Mouse (Mus musculus) cerebellum, adult 2 months (tissue): Measurements from ENCODE around the gene Myl6b. TPM values are rescaled to one million over a fixed set of nuclear protein-coding genes. Genes with fewer than 3 reads are reported as not detected.

ENCODE experiments used
- DNase-seq, 2 experiments: peaks; one replicate each; pipeline ENCODE4 v3.0.0; 2021
- H3K27ac ChIP-seq: fragments of 200-500 bp; 2 replicates; pipeline ENCODE4 v1.5.1; 2012; ENCODE audit warnings: low read length, control low read depth, inconsistent platforms; ENCODE audit not compliant: insufficient read depth
- H3K27me3 ChIP-seq: fragments of 200-500 bp; 2 replicates; pipeline ENCODE4 v1.6.1; 2012; ENCODE audit warnings: inconsistent platforms, mild to moderate bottlenecking, low read length, moderate library complexity; ENCODE audit not compliant: control insufficient read depth, insufficient read depth
- H3K4me1 ChIP-seq: fragments of 200-500 bp; 2 replicates; pipeline ENCODE4 v1.6.1; 2011; ENCODE audit warnings: low read length; ENCODE audit not compliant: control insufficient read depth, insufficient read depth
- H3K4me3 ChIP-seq: fragments of 200-500 bp; replicated peaks from 2 replicates; pipeline ENCODE3; 2011; ENCODE audit warnings: mild to moderate bottlenecking, low read depth, low read length, control low read depth; ENCODE audit not compliant: insufficient read depth
- CTCF ChIP-seq: fragments of 200-500 bp; IDR thresholded peaks from 2 replicates; pipeline ENCODE4 v1.5.1; 2011; ENCODE audit warnings: low read depth, mild to moderate bottlenecking, control low read depth, low read length, moderate library complexity, borderline replicate concordance; ENCODE audit not compliant: insufficient read depth
- POLR2A ChIP-seq: fragments of 200-500 bp; IDR thresholded peaks from 2 replicates; pipeline ENCODE4 v1.6.1; 2011; ENCODE audit warnings: low read length, control low read depth, borderline replicate concordance; ENCODE audit not compliant: insufficient read depth
- WGBS: fragments of 180-500 bp; shearing (Covaris S2); methylation state at CpG from one replicate; pipeline ENCODE4 v1.1.7; 2018; 5-methylcytosine and 5-hydroxymethylcytosine counted together
- polyA plus RNA-seq: library from polyadenylated mRNA; depleted of rRNA; stranded (reverse); fragments of >200 nt; gene quantifications from 2 replicates; pipeline ENCODE4 v1.2.3, GENCODE M21; 2012

The Myl6b gene
- polyA plus RNA-seq, 1 experiment: 36.1 TPM

DNA sequence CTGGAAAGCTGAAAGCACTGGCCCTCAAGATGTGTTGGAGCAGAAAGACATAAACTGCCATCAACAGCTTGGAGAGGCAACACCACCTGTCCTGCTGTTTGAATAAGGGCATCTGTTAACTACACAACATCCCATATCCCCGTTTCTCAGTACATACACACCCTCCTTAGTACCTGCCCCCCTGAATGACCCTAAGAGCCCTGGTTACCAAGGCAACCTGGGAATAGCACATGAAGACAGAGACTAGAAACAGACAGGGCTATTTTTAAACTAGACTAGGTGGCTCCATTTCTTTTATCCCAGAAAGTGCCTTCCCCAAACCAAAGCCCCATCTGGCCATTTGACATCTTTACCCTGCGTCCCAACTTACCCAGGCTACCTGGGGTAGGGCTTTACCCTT, 44.6 kb upstream of the Myl6b start:
- Histone ChIP-seq H3K27me3 (no peaks in the 10 kb centered on the region), H3K4me1 (peaks cover 3% of the 10 kb centered on the region; the same call in 1 of the 2 replicates), H3K27ac (no peak overlapping the region), H3K4me3 (no peak overlapping the region)
- DNase-seq: no peak
- 62% methylated on average over 2 of the region's 2 CpGs for WGBS
- TF ChIP-seq CTCF: no peak
- no peak for TF ChIP-seq POLR2A

DNA sequence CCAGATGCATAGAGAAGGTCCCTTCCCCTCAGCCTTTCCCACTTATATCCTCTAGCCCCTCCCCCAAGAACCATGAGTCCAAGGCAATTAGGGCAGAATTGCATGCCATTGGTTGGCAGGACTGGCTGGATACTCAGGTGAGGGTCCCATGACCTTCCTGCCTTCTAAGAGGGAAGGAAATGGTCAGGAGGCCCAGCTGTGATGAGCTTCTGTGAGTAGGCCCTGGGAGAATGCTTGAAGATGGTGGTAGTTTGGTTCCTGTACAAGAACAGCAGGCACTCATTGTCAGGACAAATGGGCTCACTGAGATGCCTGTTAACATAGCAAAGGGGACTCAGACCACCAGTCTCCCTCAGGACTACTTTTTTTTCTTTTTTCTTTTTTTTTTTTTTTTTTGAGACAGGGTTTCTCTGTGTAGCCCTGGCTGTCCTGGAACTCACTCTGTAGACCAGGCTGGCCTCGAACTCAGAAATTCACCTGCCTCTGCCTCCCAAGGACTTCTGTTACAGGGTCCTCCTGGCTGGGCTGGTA, 39.9 kb upstream of the Myl6b start:
- DNase-seq: no peak
- no peaks in the 10 kb centered on the region for H3K27me3 ChIP-seq
- 100% methylated on average over 1 of the region's 1 CpGs for WGBS
- no peak overlapping the region for H3K27ac ChIP-seq
- TF ChIP-seq CTCF: no peak
- H3K4me3 ChIP-seq: no peak overlapping the region
- H3K4me1 ChIP-seq: peaks cover 3% of the 10 kb centered on the region; the same call in 1 of the 2 replicates

DNA sequence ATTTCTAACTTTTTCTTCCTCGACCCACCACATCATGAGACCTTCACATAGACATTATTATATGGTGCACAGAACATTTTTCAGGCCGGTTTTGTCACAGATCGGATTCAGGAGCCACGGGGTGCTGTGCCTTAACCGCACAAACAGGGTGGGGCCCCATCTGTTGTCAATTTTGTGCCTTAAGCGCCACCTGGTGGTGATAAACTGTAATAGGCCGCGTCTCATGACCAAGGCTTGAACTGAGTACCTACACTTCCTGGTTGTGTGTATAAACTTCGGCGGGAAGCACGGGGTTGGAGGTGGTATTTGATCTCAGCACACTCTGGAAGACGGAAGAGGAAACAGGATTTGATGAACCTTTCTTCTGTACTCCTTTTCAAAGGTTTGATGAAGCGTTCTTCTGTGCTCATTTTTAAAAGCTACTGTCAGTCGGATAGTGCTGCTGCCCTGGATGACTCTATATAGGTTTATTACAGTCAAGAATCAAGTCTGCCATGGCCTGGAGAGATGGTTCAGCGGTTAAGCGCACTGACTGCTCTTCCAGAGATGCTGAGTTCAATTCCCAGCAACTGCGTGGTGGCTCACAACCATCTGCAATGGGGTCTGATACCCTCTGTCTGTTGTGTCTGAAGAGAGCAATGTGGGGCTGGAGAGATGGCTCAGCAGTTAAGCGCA, 37.9 kb upstream of the Myl6b start:
- H3K27ac ChIP-seq: peak overlapping the region; percentile 29; the same call in 1 of the 2 replicates
- DNase-seq: peak; percentile 89 to 92
- 11% methylated on average over 18 of the region's 18 CpGs for WGBS
- H3K4me1 ChIP-seq: peaks cover 3% of the 10 kb centered on the region; the same call in 1 of the 2 replicates
- TF ChIP-seq CTCF: peak; percentile 88
- TF ChIP-seq POLR2A: no peak
- H3K4me3 ChIP-seq: peak overlapping the region; percentile 17
- no peaks in the 10 kb centered on the region for H3K27me3 ChIP-seq

DNA sequence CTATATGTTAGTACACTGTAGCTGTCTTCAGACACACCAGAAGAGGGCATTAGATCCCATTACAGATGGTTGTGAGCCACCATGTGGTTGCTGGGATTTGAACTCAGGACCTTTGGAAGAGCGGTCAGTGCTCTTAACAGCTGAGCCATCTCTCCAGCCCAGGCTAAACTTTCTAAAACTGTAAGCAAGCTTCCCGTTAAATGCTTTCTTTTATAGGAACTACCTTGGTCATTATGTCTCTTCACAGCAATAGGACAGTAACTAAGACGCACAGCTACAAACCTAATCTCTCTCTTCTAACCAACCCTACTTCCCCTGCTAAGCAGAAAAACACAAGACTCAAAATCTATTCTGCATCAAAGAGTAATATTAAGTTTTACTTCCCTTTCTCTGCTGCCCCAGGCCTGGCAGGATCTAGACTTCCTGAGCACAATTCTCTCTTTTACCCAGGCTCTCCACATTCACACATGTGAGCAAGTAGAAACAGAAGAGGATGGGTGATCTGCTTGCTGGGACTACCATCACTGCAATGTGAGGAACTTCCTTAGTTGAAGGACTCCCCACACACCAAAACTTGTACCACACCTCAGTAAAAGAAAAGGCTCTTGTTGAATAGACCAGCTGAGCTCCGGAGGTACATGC, 37.3 kb upstream of the Myl6b start:
- 71% methylated on average over 4 of the region's 4 CpGs for WGBS
- peaks cover 3% of the 10 kb centered on the region; the same call in 1 of the 2 replicates for H3K4me1 ChIP-seq
- no peaks in the 10 kb centered on the region for H3K27me3 ChIP-seq
- no peak for TF ChIP-seq POLR2A
- no peak for TF ChIP-seq CTCF
- no peak for DNase-seq
- H3K4me3 ChIP-seq: peak overlapping the region; percentile 17
- peak overlapping the region; percentile 29; the same call in 1 of the 2 replicates for H3K27ac ChIP-seq

DNA sequence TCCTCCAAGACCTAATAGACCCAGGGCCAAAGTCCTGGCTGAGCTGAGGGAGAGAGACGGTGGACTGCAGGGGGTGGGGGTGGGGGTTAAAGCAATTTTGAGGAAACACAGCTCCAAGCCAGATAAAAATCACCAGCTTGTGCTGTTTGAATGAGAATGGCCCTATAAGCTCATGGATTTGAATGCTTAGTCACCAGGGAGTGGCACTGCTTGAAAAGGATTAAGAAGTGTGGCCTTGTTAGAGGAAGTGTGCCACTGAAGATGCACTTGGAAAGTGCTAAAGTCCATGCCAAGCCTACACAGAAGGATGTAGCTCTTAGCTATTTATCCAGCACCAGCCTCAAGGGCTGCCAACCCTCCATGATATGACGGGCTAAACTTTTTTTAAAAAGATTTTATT, 36.7 kb upstream of the Myl6b start:
- Histone ChIP-seq H3K27ac (no peak overlapping the region), H3K27me3 (no peaks in the 10 kb centered on the region), H3K4me1 (peaks cover 3% of the 10 kb centered on the region; the same call in 1 of the 2 replicates), H3K4me3 (no peak overlapping the region)
- WGBS: 89% methylated on average over 2 of the region's 2 CpGs
- no peak for DNase-seq
- TF ChIP-seq POLR2A (no peak), CTCF (no peak)

DNA sequence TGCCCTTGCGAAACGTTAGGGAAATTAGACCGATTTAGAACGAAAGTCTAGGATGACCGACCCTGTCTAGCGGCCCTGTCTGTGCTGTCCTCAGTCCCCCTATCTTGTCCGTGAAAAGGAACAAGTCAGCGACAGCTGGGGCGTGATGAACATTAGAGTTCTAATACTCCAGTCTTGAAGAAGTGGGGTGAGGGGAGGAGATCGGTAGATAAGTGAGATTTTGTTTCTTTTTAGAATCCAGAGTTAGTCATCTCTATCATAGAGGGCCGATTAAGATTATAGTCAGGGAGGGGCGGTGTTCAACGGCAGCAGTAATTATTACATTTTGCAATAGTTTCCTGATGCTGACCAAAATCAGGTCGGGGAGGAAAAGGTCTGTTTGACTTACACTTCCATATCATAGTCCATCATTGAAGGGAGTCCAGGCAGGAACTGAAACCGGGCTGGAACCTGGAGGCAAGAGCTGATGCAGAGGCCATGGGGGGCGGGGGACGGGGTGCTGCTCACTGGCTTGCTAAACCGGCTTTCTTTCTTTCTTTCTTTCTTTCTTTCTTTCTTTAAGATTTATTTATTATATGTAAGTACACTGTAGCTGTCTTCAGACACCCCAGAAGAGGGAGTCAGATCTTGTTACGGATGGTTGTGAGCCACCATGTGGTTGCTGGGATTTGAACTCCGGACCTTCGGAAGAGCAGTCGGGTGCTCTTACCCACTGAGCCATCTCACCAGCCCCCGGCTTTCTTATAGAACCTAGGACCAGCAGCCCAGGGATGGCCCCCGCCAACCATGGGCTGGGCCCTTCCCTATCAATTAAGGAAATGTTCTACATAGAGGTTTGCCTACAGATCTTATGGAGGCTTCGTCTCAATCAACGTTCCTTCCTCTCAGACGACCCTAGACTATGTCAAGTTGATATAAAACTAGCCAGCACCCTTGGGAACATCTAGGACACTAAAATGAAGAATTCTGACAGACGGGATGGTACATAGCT, 28.2 kb upstream of the Myl6b start:
- no peak for TF ChIP-seq POLR2A
- TF ChIP-seq CTCF: no peak
- 32% methylated on average over 28 of the region's 28 CpGs for WGBS
- no peaks in the 10 kb centered on the region for H3K27me3 ChIP-seq
- H3K4me1 ChIP-seq: peaks cover 7% of the 10 kb centered on the region; the same call in 1 of the 2 replicates
- no peak overlapping the region for H3K27ac ChIP-seq
- no peak for DNase-seq
- H3K4me3 ChIP-seq: peak overlapping the region; percentile 71

DNA sequence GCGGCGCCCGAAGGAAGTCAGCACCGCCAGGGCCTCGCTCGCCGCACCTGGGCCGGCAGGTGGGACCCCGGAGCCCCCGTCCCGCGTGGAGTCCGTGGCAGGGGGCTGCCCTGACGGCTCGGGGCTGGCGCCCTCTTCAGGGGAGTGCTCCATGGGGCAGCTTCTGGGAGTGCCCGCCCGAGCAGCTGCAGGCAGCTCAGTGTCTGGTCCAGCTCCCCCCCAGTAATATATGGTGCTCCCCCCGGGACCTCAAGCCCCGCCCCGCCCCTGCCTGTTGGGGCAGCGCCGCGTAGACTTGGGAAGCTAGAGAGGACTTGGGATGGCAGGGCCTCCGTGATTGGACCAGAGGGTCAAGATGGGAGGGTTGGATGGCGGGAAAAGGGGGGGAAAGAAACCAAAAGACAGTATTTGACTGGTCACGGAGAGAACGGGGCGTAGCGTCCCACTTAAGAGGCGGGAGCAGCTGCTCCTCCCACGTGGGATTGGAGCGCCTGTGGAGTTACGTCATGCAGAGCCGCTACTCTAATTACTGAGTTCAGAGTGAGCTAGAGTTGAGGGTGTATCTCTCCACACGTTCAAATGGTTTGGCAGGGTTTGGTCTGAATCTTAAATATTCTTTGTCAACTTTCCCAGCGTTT, 27.3 kb upstream of the Myl6b start, which contains the start of gene Esyt1:
Esyt1 (minus strand) TSS at position 201 of the 638 bp plus-strand sequence.
- 0 out of 2 replicates have a peak, but pooled peaks have one; percentile 38 for TF ChIP-seq POLR2A
- TF ChIP-seq CTCF: no peak
- Histone ChIP-seq H3K27ac (peak within 1 kb of the TSS; percentile 20; the same call in 1 of the 2 replicates), H3K27me3 (no peaks in the 10 kb centered on the region), H3K4me3 (peak within 1 kb of the TSS; percentile 71), H3K4me1 (peaks cover 7% of the 10 kb centered on the region; the same call in 1 of the 2 replicates)
- WGBS: under 1% methylated on average over 37 of the region's 37 CpGs
- peak; percentile 90 to 98 for DNase-seq
